Mouse (Mus musculus) adipocyte (in vitro differentiated cells): Measurements from ENCODE around the gene Bicra.

Source experiments
- DNase-seq: peaks from one replicate; pipeline ENCODE4 v3.0.0-alpha.2; 2016; ENCODE audit warnings: low spot score

The Bicra gene

GRCm38 (mm10) chr7:15972247-15972646, 75.5 kb downstream of the Bicra start:
- DNase-seq, result no peak

- DNase-seq, result no peak
These were observed 78.0 kb downstream of the Bicra start for GRCm38 (mm10) chr7:15969674-15970073.

- no peak for DNase-seq
These were observed 79.4 kb downstream of the Bicra start for GRCm38 (mm10) chr7:15968322-15968721.

DNA sequence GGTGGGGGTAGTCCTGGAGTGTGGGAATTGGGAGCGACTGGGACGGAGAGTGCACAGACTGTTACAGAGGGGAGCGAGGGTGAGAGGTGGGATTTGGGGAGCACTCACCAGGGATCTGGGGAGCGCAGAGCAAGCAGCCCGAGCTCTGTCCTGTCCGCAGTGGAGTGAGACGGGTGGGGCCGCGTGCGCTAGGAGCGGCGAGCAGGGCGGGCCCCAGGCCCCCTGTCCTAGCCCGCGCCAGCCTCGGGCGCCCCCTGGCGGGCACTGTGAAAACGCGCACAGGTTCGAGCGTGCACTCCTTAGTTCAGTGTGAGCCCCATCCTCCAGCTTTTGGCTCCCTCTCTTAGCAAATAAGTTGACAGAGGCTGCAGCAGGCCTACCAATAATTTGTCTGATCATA, 80.4 kb downstream of the Bicra start, which contains the start of gene Ehd2:
Ehd2 (minus strand) TSS at position 256 of the 400 bp plus-strand sequence.
- DNase-seq, result peak; percentile 78

GRCm38 (mm10) chr7:15966489-15966888, 81.2 kb downstream of the Bicra start:
- peak; percentile 34 for DNase-seq

GRCm38 (mm10) chr7:15963798-15964652, 83.7 kb downstream of the Bicra start:
- DNase-seq, result no peak

DNA sequence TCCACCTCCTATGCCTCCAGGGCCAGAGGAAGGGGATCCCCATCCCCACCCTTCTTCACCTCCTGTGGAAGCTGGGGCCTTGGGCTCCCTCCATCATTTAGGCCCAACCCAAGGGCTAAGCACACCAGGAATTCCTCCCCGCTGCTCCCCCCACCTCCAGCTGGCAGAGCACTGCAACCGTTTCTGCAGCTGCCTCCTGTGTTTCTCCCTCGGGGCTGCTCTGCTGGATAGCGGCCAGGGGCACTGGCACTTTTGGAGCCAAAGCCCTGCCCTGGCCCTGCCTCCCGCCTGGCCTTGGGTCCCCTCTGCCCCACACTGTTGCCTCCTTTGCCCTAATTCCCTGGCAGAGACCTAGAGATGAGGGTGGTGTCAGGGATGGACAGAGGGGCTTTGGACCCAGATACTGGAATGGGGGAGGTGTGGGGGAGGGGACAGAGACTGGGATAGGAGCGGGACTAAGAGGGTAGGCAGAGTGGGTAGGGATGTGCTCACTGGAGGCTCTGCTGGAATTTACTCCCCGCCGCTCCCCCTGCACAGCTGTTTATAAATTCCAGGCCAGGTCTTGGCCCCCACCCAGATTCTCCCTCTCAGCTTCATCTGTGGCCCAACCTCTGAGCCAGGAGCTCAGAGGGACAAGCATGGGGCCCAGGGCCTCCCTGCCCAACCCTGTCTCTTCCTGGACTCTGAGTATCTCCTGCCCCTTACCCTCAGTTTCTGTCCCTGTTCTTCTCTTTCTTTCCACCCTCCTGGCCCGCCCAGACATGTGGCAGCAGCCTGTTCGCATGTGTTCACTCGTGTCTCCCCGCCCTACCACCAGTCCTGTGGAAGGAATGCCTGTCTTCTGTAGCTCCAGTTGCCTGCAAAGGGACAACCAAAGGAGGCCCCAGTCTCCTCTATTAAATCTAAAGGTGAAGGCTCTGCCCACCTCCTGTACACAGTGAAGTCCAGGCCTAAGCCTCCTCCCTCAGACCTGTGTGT, 85.1 kb downstream of the Bicra start:
- peak; percentile 95 for DNase-seq

DNA sequence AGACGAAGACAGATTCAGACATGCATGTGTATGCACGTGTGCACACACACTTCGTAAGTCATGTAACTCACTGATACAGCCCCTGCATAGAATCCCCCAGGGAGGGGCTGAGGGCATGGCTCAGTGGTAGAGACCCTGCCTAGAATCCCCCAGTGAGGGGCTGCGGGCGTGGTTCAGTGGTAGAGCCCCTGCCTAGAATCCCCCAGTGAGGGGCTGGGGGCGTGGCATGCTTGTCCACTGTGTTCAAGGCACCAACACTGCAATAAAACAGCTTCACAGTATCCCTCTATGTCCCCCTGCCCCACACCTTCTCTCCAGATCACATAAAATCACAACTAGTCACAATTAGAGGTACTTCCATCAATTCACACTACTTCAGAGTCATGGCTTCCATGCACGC, 85.9 kb downstream of the Bicra start:
- DNase-seq, result no peak

- peak; percentile 71 for DNase-seq
These were observed 86.5 kb downstream of the Bicra start for GRCm38 (mm10) chr7:15961239-15961638.

DNA sequence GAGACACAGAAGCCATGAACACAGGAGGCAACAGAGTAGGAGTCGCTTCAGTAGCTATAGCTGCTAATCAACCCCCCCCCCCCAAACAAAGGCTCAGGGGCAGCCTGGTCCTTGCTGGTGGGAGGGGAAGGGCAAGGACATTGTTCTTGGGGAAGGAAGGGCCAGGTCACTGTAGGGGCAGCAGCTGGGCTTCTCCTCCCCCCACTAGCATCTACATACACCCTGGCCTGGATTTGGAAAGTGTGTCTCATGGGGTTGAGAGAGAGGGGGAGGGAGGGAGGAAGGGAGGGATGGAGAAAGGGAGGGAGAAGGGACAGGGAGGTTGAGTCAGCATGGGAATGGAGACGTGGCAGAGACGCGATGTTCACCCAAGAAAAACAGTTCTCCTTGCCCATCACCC, 87.0 kb downstream of the Bicra start:
- peak; percentile 64 for DNase-seq

DNA sequence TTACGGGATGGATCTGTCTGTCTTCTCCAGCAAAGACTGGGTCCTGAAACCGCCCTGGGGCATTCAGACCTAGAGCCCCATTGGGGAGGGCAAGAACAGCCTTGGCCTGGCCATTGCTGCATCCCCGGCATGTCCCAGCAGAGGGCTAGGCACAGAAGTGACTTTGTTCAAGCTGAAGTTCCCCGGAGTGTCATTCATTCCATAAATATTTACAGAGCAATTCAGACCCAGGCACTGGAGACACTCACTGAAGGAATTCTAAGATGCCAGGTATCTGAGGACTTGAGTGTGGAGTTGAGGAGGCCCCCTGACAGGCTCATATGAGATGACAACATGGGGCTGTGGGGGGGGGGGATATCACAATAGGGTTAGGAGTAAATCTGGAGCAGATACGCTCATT, 91.6 kb downstream of the Bicra start:
- DNase-seq, result no peak

GRCm38 (mm10) chr7:15955509-15955908, 92.2 kb downstream of the Bicra start:
- no peak for DNase-seq

GRCm38 (mm10) chr7:15954978-15955443, 92.7 kb downstream of the Bicra start:
- no peak for DNase-seq

GRCm38 (mm10) chr7:15954436-15954835, 93.3 kb downstream of the Bicra start:
- DNase-seq, result no peak

DNA sequence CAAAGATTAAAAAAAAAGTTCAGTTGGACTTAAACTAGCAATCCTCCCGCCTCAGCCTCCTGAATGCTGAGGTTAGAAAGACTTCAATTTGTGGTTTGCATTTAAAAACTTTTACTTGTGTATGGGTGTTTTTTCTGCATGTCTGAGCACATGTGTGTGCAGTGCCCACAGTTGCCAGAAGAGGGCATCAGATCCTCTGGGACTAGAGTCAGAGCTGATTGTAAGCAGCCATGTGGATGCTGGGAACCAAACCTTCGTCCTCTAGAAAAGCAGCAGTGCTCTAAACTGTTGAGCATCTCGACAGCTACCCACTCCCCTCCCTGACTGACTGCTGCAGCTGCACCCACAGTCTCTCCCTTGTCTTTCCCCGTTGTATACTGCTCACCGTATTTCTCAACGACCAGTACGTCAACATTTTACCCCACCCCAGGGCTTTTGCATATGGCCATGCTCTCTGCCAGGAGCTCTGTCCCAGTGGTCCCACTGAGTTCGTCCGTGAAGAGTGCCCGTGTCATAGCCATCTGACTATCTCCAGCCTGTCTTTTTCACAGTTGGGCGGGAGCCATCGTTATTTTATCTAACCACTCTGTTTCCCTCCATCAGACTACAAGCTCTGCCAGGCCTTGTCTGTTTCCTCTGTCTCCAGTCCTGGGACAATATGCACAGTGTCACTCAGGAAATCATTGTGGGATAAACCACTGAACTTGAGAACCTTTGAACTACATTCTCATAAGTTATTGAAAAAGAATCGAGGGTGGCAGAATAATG, 94.2 kb downstream of the Bicra start:
- DNase-seq, result no peak

DNA sequence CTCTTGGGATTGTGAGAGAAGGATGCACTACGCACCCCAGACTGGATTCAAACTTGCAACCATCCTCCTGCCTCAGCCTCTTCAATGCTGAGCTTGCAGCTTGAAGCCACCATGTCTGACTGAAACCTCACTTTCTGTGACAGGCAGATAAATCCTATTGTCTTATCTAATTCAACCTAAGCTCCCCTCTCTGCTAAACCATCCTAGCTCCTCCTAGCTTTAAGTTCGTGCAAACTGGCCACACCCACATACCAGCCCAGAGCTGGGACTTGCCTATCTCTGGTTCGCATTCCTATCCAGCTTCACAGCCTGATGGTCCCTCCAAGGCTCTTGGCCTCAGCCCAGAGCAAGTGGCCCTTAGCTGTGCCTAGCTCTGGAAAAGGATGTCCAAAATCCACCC, 95.3 kb downstream of the Bicra start:
- DNase-seq, result no peak

GRCm38 (mm10) chr7:15950008-15950407, 97.7 kb downstream of the Bicra start:
- DNase-seq, result no peak

DNA sequence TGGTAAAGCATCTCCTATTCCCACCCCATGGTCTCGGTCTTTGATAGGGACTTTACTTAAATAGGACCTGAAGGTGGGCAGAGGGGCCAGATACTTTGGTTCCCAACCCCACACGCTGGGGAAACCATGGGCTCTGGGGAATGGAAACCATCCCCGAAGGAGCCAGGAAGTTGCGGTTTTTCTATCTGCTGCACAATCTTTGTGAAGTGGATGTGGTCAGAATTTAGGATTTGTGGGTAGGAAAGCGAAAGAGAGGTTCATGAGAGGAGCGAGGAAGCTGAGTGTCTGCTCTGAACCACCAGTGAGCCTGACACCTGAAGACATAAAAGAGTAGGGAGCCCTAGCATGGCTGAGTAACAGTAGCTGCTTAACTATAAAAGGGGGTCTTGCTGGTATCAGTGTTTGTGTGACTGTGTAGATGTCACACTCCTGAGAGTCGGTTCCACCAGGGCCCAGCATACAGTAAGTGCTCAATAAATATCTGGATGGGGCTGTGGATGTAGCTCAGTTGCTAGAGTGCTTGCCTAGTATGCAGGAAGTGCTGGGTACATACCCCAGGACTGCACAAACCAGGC, 98.4 kb downstream of the Bicra start:
- DNase-seq, result no peak

DNA sequence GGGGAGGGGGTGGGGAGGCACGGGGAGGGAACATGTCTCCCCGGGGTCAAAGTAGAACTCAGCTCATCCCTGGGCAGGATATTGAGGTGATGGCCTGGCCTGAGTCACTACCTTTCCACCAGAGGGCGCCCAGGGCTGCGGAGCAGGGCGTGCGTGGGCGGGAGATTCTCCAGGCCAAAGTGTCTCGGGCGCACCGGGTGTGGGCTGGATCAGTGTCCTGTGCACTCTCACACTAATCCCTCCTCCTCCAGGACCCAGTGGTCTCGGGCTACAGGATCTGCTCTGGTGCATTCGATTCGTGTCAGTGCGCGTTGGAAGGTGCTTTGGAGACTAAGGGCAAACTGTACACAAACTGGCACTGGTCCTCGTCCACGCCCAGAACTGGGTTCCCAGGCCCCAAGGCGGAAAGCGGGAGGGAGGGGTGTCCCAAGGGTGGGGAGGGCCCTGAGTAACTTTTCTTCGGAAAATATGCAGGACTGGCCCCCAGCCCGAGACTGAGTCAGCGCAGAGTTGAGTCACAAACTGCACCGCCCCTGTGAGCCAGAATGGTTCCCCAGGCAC, 99.3 kb downstream of the Bicra start:
- DNase-seq, result peak; percentile 95

- DNase-seq, result no peak
These were observed 100.0 kb downstream of the Bicra start for GRCm38 (mm10) chr7:15947653-15948260.
